Mouse (Mus musculus) frontal cortex, adult (tissue): Measurements from ENCODE around the gene Gm21083.
"Not testable (repeated sequence)": the region's sequence is repeated elsewhere in the genome, so short reads cannot be mapped to it uniquely, and the experiment has no call there.

Experiments used
- ATAC-seq: cut with Nextera tagmentation; 2 replicates; pipeline ENCODE4 v1.9.2; 2017; ENCODE audit warnings: mild to moderate bottlenecking, moderate library complexity, mixed read lengths; ENCODE audit not compliant: low TSS enrichment

The Gm21083 gene

DNA sequence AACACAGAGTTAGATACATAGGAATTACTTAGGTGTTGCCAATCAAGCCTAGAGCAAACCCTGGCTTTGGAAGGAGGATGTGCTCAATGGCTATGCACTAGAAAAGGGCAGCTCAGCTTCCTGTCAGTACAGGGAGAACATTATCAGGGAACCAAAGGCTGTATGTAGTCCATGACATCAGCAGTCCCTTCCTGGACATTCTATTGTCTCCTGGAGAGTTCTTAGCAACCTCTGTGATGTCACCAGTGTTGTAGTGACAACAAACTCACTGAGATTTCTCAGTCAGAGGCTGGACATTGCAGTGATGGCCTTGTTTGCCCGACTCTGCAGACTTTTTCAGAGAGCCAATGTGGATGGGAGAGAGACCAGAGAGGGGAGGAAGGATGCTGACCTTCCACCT lies at the start of gene Gm21083:
TSS of gene Gm21083 (plus strand) at position 301 of the 400 bp plus-strand sequence.
- ATAC-seq, result not testable (repeated sequence)

- ATAC-seq, result not testable (repeated sequence)
Measured at GRCm38 (mm10) chr5:15529122-15529521, 48.0 kb upstream of the Gm21083 start, which contains the start of gene Gm21190. Gene Gm21190 (minus strand): TSS chr5:15529222.

DNA sequence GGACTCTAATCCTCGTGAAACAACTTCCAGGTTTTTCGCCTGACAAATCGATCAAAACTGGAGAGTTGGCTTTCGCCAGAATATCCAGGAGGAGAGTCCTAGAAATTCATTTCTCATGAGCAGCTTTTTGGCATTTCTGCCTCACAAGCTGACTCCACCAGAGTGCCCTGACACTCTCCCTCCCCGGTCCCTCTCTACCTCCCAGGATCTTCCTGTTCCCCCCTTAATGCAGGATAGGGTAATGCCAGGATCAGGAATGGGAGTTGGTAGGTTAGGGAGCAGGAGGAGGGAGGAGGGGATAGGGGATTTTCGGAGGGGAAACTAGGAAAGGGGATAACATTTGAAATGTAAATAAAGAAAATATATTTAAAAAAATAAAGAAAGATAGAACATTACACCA lies 28.5 kb upstream of the Gm21083 start:
- not testable (repeated sequence) for ATAC-seq

GRCm38 (mm10) chr5:15549134-15549533 lies 28.0 kb upstream of the Gm21083 start:
- ATAC-seq, result not testable (repeated sequence)

- not testable (repeated sequence) for ATAC-seq
Measured at GRCm38 (mm10) chr5:15549606-15550005, 27.5 kb upstream of the Gm21083 start.

GRCm38 (mm10) chr5:15558654-15559053 lies 18.5 kb upstream of the Gm21083 start:
- ATAC-seq, result not testable (repeated sequence)

- not testable (repeated sequence) for ATAC-seq
Measured at GRCm38 (mm10) chr5:15561425-15562264, 15.5 kb upstream of the Gm21083 start.

- not testable (repeated sequence) for ATAC-seq
Measured at GRCm38 (mm10) chr5:15573735-15574134, 3.4 kb upstream of the Gm21083 start.

DNA sequence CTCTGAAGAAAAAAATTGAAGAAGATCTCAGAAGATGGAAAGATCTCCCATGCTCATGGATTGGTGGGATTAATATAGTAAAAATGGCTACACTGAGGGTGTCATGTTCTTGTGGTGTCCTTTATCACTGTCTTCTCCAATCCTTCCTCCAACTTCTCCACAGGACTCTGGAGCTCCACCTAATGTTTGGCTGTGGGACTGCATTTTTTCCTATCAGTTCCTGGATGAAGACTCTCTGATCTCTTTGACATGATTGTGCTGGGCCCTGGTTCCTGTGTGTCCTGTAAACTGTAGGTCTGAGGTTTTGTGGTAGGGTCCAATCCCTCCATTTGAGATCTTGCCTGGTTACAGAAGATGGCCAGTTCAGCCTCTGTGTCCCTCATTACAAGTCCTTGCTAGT lies 9.2 kb downstream of the Gm21083 start:
- not testable (repeated sequence) for ATAC-seq

DNA sequence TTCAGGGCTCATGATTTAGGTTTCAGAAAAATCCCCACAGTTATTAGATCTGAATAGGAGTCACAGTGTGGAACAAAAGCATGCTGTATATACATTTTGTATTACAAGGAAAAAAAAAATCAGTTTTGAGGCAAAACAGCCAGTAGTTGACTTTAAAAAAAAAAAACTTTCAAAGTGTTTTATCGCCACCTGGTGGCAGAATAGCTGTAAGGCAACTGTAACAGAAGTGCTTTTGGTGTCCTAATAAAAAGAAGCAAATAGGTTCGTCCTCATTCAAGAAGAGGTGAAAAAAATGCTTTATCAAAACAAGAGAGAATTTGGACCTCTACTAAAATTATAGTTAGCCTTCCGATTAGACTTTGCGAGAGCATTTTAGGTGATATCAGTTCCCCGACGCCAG lies 11.2 kb downstream of the Gm21083 start:
- ATAC-seq, result not testable (repeated sequence)

DNA sequence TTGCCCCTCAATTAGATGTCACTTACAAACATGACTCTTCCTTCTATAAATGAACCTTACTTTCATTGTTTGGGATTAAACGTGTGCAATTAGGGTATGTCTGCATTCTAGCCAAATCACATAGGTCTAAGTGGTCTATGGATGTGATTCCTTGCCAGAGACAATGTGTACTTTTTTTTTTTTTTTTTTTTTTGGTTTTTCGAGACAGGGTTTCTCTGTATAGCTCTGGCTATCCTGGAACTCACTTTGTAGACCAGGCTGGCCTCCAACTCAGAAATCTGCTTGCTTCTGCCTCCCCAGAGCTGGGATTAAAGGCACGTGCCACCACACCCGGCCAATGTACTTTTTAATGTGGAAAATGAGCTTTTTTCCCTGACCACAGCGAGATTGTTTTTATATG lies 13.5 kb downstream of the Gm21083 start:
- not testable (repeated sequence) for ATAC-seq

DNA sequence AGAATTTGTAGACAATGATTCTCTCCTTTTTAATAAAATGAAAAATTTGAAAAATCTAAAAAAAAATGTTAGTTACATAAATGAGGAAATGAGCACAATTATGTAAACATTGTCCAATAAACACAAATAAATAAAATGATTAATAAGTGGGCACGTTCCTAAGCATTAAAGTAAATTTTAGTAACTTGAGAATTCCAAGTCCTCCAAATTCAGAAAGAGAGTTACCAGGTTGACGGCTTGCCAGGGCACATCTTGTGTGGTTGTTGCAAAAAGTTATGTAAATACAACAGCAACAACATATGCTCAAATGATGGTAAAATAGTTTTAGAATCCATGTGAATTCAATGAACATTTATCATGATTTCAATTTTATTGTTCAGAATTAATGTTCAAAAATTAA lies 14.4 kb downstream of the Gm21083 start:
- not testable (repeated sequence) for ATAC-seq

DNA sequence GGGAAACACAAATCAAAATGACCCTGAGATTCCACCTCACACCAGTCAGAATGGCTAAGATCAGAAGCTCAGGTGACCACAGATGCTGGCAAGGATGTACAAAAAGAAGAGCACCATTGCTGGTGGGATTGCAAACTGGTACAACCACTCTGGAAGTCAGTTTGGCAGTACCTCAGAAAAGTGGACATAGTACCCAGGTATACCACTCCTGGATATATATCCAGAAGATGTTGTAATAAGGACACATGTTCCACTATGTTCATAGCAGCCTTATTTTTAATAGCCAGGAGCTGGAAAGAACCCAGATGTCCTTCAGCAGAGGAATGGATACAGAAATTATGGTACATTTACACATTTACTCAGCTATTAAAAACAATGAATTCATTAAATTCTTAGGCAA lies 21.7 kb downstream of the Gm21083 start:
- ATAC-seq, result not testable (repeated sequence)

- ATAC-seq, result peak; percentile 41; the same call in 1 of the 2 replicates
Measured at GRCm38 (mm10) chr5:15600342-15600741, 23.2 kb downstream of the Gm21083 start.

GRCm38 (mm10) chr5:15601481-15601880 lies 24.3 kb downstream of the Gm21083 start:
- not testable (repeated sequence) for ATAC-seq

GRCm38 (mm10) chr5:15601960-15602359 lies 24.8 kb downstream of the Gm21083 start:
- ATAC-seq, result not testable (repeated sequence)

DNA sequence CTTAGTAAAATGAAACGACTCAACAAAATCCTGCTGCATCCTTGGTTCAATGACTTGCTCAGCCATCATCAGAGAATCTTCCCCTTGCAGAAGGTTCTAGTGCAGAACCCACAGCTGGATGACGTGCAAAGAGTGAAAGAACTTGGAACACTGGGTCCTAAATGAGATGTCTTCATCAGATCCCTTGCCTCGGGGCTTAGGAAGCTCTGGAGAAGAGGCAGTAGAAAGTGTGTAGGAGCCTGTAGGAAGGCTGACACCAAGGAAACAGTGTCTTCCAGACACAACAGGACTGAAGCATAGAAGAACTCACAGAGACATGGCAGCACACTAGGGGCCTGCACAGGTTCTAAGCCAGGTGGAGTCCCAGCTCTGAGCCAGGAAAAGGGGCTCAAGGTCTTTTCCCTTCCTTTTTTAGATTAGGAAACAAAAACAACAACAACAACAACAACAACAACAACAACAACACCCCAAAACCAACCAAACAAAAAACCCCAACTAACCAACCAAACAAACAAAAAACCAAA lies 25.4 kb downstream of the Gm21083 start:
- not testable (repeated sequence) for ATAC-seq

GRCm38 (mm10) chr5:15603008-15603407 lies 25.9 kb downstream of the Gm21083 start:
- not testable (repeated sequence) for ATAC-seq

DNA sequence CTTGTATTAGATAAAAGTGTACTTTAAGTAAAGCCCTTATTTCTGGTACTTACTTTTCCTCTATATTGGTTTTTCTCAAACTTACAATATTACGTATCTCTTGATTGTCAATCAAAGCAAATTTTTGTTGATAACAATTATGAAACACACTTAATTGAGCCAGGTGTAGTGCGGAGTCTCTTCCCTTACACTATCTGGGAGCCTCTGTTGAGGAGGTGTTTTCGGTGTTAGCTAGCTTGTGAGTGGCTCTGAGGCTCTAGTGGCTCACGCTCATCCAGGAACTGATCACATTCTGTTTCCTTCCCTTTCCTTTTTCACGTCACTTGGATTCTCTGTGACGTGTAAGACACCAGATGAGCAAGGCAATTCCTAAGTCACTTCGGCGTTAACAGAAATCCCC lies 26.5 kb downstream of the Gm21083 start:
- ATAC-seq, result peak; percentile 45; the same call in 1 of the 2 replicates

DNA sequence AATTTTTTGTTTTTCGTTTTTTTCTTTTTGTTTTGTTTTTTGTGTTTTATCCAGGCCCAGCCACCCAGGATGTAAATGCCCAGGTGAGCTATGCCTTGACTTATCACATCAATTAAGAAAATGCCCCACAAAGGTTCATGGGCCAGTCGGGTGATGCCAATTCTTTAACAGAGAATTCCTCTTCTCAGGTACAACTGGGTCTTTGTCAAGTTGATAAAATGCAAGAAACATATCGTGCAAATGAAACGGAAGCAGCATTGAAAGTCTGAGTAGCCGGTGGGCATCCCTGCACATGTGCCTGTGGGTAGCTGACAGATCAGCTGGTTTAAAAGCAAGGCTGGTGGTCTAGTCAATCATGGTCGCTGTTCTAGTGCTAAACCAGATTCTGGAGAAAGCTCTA lies 29.5 kb downstream of the Gm21083 start:
- ATAC-seq, result not testable (repeated sequence)

DNA sequence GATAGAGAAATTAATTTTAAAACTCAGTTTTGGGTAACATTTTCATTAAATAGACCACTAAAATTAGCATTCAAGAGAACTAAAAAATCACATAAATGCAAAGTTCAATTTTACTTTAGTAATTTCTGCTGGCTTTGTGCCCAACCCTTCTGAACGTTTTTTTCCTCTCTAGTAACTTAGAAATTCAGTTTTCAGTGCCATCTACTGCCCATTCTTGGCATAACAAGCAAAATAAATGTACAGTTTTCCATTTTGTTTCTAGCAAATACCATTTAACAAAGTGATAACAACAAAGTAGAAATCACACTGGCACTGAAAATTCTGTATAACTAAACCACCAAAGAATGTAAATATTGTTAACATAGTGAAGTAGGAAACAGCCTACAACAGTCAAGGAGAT lies 33.6 kb downstream of the Gm21083 start:
- not testable (repeated sequence) for ATAC-seq

GRCm38 (mm10) chr5:15616195-15616594 lies 39.1 kb downstream of the Gm21083 start:
- ATAC-seq, result not testable (repeated sequence)

- ATAC-seq, result not testable (repeated sequence)
Measured at GRCm38 (mm10) chr5:15618764-15619163, 41.6 kb downstream of the Gm21083 start, which contains the start of gene Speer4d. Gene Speer4d (plus strand): TSS chr5:15619064.
